Mouse (Mus musculus) kidney, adult 9 months (tissue): ENCODE results near the gene Dgkb.

ENCODE experiments used
- DNase-seq: peaks from one replicate; pipeline ENCODE4 v3.0.0; 2022

Dgkb gene

GRCm38 (mm10) chr12:37817426-37817825 is at the start of gene Dgkb:
TSS of gene Dgkb (plus strand) at chr12:37817726.
- no peak for DNase-seq

DNA sequence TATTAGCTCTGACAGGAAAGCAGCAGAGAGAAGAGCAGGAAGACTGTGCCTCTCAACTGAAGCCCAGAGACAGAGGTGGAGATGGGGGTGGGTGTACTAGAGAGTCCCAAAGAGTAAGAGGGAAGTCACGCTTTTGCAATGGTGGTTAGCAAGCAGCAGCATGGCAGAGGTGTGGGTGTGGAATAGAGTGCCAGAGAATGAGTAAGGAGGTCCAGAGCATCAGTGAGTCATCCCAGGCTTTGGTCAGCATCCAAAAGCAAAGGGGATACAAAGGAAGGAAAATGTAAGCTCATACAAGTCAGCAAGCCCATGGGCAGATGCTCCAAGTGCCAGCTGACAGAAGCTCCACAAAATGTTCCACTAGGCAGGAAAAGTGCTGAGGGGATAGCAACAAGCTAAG is 47.7 kb upstream of the Dgkb start:
- DNase-seq = no peak

- peak; percentile 22 for DNase-seq
These were observed 43.7 kb upstream of the Dgkb start for GRCm38 (mm10) chr12:37773681-37774357.

GRCm38 (mm10) chr12:37774591-37774990 is 42.9 kb upstream of the Dgkb start:
- DNase-seq = no peak

DNA sequence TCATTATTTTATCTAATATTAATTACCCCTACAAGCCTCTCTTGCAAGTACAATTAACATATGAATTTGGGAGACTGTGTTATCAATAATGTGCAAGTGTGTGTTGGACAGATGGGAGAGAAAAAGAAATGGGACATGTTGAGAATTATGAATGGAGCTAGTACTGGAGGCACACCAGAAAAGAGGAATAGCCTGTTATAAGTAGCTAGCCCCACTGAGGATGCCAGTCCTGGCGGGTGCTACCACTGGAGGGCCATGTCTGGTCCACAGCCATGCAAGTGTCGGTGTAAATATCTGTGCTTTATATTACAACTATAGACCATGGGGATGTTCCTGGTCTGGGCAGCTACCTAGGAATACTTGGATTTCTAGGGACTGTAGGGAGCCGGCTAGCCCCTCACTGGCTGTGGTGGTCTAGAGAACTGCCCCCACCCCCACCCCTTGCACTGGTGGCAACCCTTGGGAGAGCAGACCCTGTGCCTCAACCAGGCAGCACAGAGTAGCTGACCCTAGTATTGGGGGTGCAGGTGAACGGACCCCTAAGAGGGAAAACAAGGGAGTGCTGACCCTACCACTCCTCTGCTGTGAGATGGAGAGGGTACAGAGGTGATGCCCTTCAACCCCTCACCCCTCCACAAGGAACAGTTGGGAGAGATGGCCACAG is 21.1 kb upstream of the Dgkb start:
- DNase-seq = no peak

DNA sequence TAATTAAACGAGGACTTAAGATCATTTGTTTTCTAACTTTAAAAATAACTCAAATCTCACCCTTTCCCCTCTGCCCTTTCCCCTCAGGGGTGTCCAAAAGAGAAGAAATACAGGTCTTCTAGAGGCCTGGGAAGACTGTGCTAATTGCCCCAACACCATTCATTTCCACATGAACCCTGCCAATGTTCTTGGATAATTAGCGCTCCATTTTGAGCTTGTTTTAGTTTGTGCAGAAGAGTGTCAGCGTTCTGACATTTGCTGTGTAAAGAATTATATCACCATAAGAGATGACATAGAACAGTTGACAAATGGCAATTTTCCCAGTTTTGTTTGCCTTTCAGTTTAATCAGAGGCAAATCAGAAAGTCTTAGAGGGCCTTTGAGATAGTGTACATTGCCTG is 3.4 kb upstream of the Dgkb start:
- no peak for DNase-seq

DNA sequence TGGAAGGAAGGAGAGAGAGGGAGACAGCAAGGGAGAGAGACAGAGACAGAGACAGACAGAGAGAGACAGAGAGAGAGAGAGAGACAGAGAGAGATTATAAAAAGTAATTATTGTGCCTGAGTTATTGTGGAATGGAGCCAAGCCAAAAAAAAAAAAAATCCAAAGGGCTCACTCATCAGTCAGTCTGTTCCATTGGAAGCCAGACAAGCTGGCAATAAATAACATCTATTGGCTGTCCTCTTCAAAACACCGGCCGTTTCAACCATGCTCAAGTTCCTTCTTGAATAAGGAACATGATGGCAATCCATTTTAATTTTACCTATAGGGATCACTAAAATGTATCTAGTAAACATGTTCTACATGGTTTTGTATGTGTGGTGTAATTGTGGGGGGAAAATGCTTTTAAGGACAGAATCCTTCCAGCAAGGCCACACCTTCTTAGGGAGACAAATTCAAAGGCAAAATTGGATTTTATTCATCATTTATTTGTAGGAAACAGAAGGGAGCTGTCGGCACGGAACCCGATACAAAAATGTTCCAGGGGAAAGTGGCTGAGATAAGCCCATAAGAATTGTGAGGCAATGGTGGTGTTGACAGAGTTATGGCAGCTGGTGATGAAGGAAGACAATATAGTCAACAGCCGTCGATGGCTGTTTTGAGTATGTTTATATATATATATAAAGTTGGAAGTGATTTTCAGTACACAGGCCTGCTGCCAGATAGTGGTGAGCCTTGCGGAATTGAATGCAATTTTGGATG is 3.7 kb downstream of the Dgkb start:
- peak; percentile 2 for DNase-seq

GRCm38 (mm10) chr12:37880042-37881017 is 62.8 kb downstream of the Dgkb start:
- DNase-seq = no peak

- DNase-seq = no peak
These were observed 63.9 kb downstream of the Dgkb start for GRCm38 (mm10) chr12:37881376-37881775.

DNA sequence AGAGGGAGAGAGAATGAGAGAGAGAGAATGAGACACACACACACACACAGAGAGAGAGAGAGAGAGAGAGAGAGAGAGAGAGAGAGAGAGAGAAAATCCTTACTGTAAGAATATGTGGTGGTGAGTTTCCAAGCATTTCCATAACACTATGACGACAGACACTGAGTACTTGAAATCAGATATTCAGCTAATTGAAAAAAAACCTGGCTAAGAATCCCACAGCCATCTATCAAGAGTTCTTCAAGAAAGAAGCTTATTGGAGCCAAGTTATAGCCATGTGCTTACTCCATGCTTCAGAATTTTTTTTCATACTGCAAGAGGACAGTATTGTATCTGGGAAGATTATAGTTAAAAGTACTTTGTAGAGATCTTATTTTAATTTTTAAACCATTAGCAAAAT is 65.3 kb downstream of the Dgkb start:
- no peak for DNase-seq

DNA sequence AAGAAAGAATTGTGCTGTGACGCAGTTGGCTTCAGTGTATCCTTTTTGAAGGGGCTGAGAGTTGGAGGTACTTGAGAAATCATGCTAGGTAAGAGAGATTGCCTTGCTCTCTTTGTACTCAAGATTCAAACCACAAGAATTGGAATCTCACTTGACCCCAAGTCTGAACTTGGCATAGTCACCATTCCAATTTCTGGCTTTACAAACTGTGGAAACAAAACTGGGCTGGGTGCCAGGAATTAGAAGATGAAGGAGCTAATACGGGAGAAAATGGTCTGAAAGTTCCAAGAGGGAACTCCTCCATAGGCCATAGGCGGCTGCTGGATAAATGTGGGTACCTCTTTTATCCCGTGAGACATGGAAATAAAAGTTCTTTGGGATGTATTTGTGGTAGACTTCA is 66.3 kb downstream of the Dgkb start:
- DNase-seq = peak; percentile 4

GRCm38 (mm10) chr12:37888591-37888990 is 71.1 kb downstream of the Dgkb start:
- peak; percentile 73 for DNase-seq

DNA sequence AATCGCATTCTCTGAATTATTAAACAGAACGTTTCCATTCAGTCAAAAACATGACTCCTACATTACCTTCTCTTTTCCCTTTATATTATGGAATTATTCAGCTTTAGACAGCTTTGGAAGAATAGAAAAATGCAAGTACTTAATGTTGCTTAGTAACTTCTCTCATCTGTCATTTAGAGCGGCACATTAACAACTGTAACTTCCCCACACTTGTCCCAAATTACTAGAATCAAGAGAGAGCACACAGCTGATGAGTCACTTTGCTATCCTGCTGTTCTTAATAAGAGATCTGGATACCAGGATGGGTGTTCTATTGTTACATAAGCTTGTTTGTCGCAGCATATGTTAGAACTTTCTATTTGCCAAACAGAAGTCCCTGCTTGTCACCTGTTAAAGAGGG is 71.9 kb downstream of the Dgkb start:
- peak; percentile 5 for DNase-seq

- no peak for DNase-seq
These were observed 73.8 kb downstream of the Dgkb start for GRCm38 (mm10) chr12:37891336-37891735.

DNA sequence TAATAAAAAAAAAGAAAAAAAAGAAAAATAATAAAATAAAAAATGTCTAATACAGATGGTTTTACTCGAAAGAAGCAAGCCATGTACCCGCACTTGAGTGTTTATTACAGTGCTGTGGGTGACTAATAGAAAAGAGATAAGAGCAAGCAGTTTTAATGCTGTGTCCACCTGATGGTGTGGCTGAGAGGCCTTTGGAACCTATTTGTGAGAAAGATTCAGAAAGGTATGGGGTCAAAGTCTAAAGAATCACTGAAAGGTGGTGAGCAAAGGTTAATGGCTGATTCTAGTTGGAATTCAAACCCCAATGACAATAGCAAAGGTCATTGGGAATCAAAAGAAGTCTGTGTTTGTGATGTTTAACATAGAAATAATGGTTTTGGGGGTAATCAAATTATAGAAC is 124.6 kb downstream of the Dgkb start:
- peak; percentile 66 for DNase-seq

DNA sequence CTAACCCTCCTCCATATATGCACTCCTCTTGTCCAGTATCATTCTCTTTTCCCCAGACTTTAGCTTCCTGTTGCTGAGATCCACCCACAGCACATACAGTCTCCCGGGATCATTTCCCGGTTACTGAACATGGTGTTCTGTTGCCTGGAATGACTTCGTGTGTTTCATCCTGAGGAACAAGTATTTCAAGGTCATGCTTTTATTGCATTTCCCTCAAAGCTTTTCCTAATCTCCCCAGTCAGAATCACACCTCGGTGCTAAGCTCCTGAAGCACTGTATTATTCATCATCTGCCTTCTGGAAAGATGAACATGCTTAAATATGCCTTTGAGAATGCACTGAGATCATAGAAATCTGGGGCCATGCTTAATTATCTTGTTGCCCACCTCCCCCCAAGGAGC is 138.7 kb downstream of the Dgkb start:
- DNase-seq = no peak

- DNase-seq = no peak
These were observed 154.0 kb downstream of the Dgkb start for GRCm38 (mm10) chr12:37971482-37971881.

- DNase-seq = no peak
These were observed 161.1 kb downstream of the Dgkb start for GRCm38 (mm10) chr12:37978498-37979187.

DNA sequence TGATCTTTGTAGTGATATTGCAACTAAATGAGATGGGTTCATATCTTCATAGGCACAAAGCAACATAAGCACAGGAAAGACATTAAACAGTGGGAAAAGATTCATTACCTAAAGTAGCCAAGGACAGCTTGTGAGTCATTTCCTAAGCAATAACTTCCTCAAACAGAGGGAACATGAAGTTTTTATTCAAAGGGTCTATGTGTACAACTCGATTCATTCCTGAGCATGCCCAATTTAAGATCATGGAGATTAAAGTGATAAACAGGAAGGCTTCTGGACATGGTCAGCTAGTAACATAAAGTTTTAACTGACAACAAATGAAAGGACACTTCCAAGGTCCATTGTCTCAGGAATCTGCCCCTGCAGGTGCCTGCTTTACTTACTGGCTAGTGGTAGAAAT is 167.8 kb downstream of the Dgkb start:
- DNase-seq = no peak

DNA sequence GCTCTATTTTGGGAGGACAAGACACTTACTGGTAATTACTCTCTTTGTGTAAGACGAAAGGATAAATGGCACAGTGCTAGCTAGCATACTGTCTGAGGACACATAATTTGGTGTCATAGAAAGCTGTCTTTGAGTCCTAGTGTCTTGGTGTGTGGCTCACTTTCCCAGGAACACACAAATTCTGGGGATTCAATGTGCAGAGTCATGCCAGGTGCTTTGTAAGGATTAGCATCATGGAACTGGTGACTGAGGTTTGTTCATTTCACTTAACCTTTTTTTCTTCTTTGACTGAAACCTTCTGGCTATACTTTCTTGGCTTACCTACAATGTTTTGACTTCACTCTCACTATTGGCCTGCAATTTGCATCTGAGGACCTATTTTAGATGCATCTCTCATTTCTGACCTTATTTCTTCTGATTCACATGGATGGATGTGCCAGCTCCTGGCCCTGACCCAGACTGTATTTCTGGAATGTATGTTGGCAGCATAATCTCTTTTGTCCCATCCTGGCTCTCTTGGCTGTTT is 170.6 kb downstream of the Dgkb start:
- DNase-seq = no peak

DNA sequence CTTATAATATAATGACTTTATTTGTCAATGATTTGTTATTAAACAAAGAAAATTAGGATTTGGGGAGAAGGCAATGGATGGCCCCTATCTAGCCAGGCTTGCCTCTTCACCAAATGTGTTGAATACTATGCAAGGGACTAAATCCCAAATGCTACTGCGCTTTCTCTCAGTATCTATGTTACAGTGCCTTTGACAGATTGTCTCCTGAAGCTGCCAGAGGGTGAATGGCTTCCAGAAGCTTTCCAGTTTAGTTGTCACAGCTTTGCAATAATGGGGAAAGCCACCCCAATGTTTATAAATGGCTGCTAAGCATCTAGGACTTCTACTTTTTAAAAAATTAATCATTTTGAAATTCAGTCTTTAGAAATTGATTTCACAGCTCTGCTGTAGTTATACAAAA is 175.7 kb downstream of the Dgkb start:
- no peak for DNase-seq

GRCm38 (mm10) chr12:37996417-37996946 is 179.0 kb downstream of the Dgkb start:
- no peak for DNase-seq
